Mouse (Mus musculus) stomach, embryonic 16.5 days (tissue): Measurements from ENCODE around the gene Fat4. TPM values are rescaled to one million over a fixed set of nuclear protein-coding genes. Genes with fewer than 3 reads are reported as not detected.

Experiments
- ATAC-seq: fragments of 200-750 bp; cut with Nextera tagmentation; 2 replicates; pipeline ENCODE4 v1.8.0; 2017; ENCODE audit warnings: moderate number of reproducible peaks, moderate TSS enrichment; ENCODE audit not compliant: insufficient read depth, low FRiP score
- H3K27ac ChIP-seq: fragments of 300-500 bp; sonication (generic); 2 replicates; pipeline ENCODE4 v1.5.1; 2014; ENCODE audit warnings: low read length
- H3K27me3 ChIP-seq: fragments of 300-500 bp; sonication (generic); 2 replicates; pipeline ENCODE4 v1.6.1; 2014; ENCODE audit warnings: low read length, control low read depth, mixed read lengths; ENCODE audit not compliant: control insufficient read depth, insufficient read depth
- H3K36me3 ChIP-seq: fragments of 300-500 bp; sonication (generic); 2 replicates; pipeline ENCODE4 v1.6.1; 2014; ENCODE audit warnings: low read length; ENCODE audit not compliant: control insufficient read depth, insufficient read depth
- H3K4me1 ChIP-seq: fragments of 300-500 bp; sonication (generic); 2 replicates; pipeline ENCODE4 v1.6.1; 2014; ENCODE audit warnings: low read length, control low read depth, mixed read lengths; ENCODE audit not compliant: control insufficient read depth, insufficient read depth
- H3K4me2 ChIP-seq: fragments of 300-500 bp; sonication (generic); 2 replicates; pipeline ENCODE4 v1.6.1; 2014; ENCODE audit warnings: low read depth, low read length, mixed read lengths
- H3K4me3 ChIP-seq: fragments of 300-500 bp; sonication (generic); replicated peaks from 2 replicates; pipeline ENCODE4 v1.5.1; 2014; ENCODE audit warnings: mild to moderate bottlenecking, low read length
- H3K9ac ChIP-seq: fragments of 300-500 bp; sonication (generic); 2 replicates; pipeline ENCODE4 v1.6.1; 2014; ENCODE audit warnings: low read length
- H3K9me3 ChIP-seq: fragments of 300-500 bp; sonication (generic); replicated peaks from 2 replicates; pipeline ENCODE4 v1.6.1; 2016; ENCODE audit warnings: low read length, control low read depth; ENCODE audit not compliant: control insufficient read depth
- WGBS: fragments of 180-500 bp; shearing (Covaris S2); extraction: QIAGEN DNeasy Blood & Tissue Kit; methylation state at CpG from one replicate; pipeline ENCODE4 v1.1.7; 2014; 5-methylcytosine and 5-hydroxymethylcytosine counted together
- polyA plus RNA-seq: library from polyadenylated mRNA; unstranded; fragments of >200 nt; fragmentation: Nextera tagmentation; extraction: Ambion mirVana; gene quantifications from 2 replicates; pipeline ENCODE4 v1.2.1, GENCODE M21; 2015

Fat4 gene
- polyA plus RNA-seq, 1 experiment from 2014 or later, result 7.7 TPM

- Histone ChIP-seq H3K4me2 (no peak overlapping the region), H3K4me1 (peaks cover 6% of the 10 kb centered on the region), H3K27me3 (no peaks in the 10 kb centered on the region), H3K27ac (no peak overlapping the region), H3K36me3 (no peaks in the 10 kb centered on the region), H3K9ac (no peak overlapping the region), H3K4me3 (no peak overlapping the region), H3K9me3 (no peaks in the 10 kb centered on the region)
- 46% methylated on average over 5 of the region's 5 CpGs for WGBS
- no peak for ATAC-seq
These were observed 51.4 kb downstream of the Fat4 start for GRCm38 (mm10) chr3:38938136-38938535.

GRCm38 (mm10) chr3:38939573-38939972, 52.8 kb downstream of the Fat4 start:
- no peak for ATAC-seq
- WGBS, result 41% methylated on average over 3 of the region's 3 CpGs

GRCm38 (mm10) chr3:38940327-38940726, 53.6 kb downstream of the Fat4 start:
- no peak for ATAC-seq
- Histone ChIP-seq H3K36me3 (no peaks in the 10 kb centered on the region), H3K9ac (no peak overlapping the region), H3K9me3 (no peaks in the 10 kb centered on the region), H3K27me3 (no peaks in the 10 kb centered on the region), H3K4me1 (peaks cover 3% of the 10 kb centered on the region; the same call in 1 of the 2 replicates), H3K27ac (no peak overlapping the region), H3K4me2 (no peak overlapping the region), H3K4me3 (no peak overlapping the region)
- 59% methylated on average over 1 of the region's 1 CpGs for WGBS

More at GRCm38 (mm10) chr3:38939573-38939972, 52.8 kb downstream of the Fat4 start:
- Histone ChIP-seq H3K9ac (no peak overlapping the region), H3K27me3 (no peaks in the 10 kb centered on the region), H3K4me2 (no peak overlapping the region), H3K4me3 (no peak overlapping the region), H3K36me3 (no peaks in the 10 kb centered on the region), H3K9me3 (no peaks in the 10 kb centered on the region), H3K27ac (no peak overlapping the region), H3K4me1 (peaks cover 5% of the 10 kb centered on the region)

GRCm38 (mm10) chr3:38945157-38945556, 58.4 kb downstream of the Fat4 start:
- Histone ChIP-seq H3K27ac (no peak overlapping the region), H3K36me3 (no peaks in the 10 kb centered on the region), H3K9me3 (no peaks in the 10 kb centered on the region), H3K27me3 (no peaks in the 10 kb centered on the region), H3K4me3 (no peak overlapping the region), H3K4me1 (no peaks in the 10 kb centered on the region), H3K9ac (no peak overlapping the region), H3K4me2 (no peak overlapping the region)
- ATAC-seq, result no peak
- 61% methylated on average over 1 of the region's 1 CpGs for WGBS

GRCm38 (mm10) chr3:38947706-38948105, 61.0 kb downstream of the Fat4 start:
- Histone ChIP-seq H3K9me3 (no peaks in the 10 kb centered on the region), H3K36me3 (no peaks in the 10 kb centered on the region), H3K4me3 (no peak overlapping the region), H3K4me1 (no peaks in the 10 kb centered on the region), H3K27ac (no peak overlapping the region), H3K4me2 (no peak overlapping the region), H3K27me3 (no peaks in the 10 kb centered on the region), H3K9ac (no peak overlapping the region)
- WGBS, result 44% methylated on average over 7 of the region's 7 CpGs
- ATAC-seq, result no peak

- ATAC-seq, result no peak
- Histone ChIP-seq H3K9ac (no peak overlapping the region), H3K4me1 (no peaks in the 10 kb centered on the region), H3K9me3 (no peaks in the 10 kb centered on the region), H3K4me2 (no peak overlapping the region), H3K36me3 (0 out of 2 replicates have a peak, but pooled peaks cover 7% of the 10 kb centered on the region), H3K27ac (no peak overlapping the region), H3K4me3 (no peak overlapping the region), H3K27me3 (no peaks in the 10 kb centered on the region)
- WGBS, result 55% methylated on average over 3 of the region's 3 CpGs
These were observed 65.9 kb downstream of the Fat4 start for GRCm38 (mm10) chr3:38952602-38953001.

GRCm38 (mm10) chr3:38954196-38954595, 67.5 kb downstream of the Fat4 start:
- no peak overlapping the region for H3K4me3 ChIP-seq
- no peaks in the 10 kb centered on the region for H3K4me1 ChIP-seq
- no peak for ATAC-seq
- 42% methylated on average over 3 of the region's 3 CpGs for whole genome bisulfite sequencing
- H3K27ac ChIP-seq, result no peak overlapping the region
- no peak overlapping the region for H3K9ac ChIP-seq
- no peaks in the 10 kb centered on the region for H3K9me3 ChIP-seq
- H3K36me3 ChIP-seq, result 0 out of 2 replicates have a peak, but pooled peaks cover 7% of the 10 kb centered on the region
- no peak overlapping the region for H3K4me2 ChIP-seq
- H3K27me3 ChIP-seq, result no peaks in the 10 kb centered on the region

- Histone ChIP-seq H3K27ac (no peak overlapping the region), H3K27me3 (no peaks in the 10 kb centered on the region), H3K4me3 (no peak overlapping the region), H3K36me3 (0 out of 2 replicates have a peak, but pooled peaks cover 7% of the 10 kb centered on the region), H3K4me2 (no peak overlapping the region), H3K9ac (no peak overlapping the region), H3K4me1 (no peaks in the 10 kb centered on the region), H3K9me3 (no peaks in the 10 kb centered on the region)
- WGBS, result 53% methylated on average over 9 of the region's 9 CpGs
- no peak for ATAC-seq
These were observed 69.4 kb downstream of the Fat4 start for GRCm38 (mm10) chr3:38956012-38956648.

GRCm38 (mm10) chr3:38957186-38957585, 70.4 kb downstream of the Fat4 start:
- 92% methylated on average over 11 of the region's 11 CpGs for WGBS
- no peak for ATAC-seq
- Histone ChIP-seq H3K4me1 (no peaks in the 10 kb centered on the region), H3K36me3 (0 out of 2 replicates have a peak, but pooled peaks cover 7% of the 10 kb centered on the region), H3K9ac (no peak overlapping the region), H3K4me3 (no peak overlapping the region), H3K27me3 (no peaks in the 10 kb centered on the region), H3K9me3 (no peaks in the 10 kb centered on the region), H3K27ac (no peak overlapping the region), H3K4me2 (no peak overlapping the region)
